Mouse (Mus musculus) bone marrow, adult 2 months (tissue): ENCODE data around the gene Prkg2. TPM values are rescaled to one million over a fixed set of nuclear protein-coding genes. Genes with fewer than 3 reads are reported as not detected.

Source experiments
- H3K27ac ChIP-seq: fragments of 200-500 bp; 2 replicates; pipeline ENCODE4 v1.5.1; 2012; ENCODE audit warnings: low read depth, mild to moderate bottlenecking, control low read depth, inconsistent platforms, low read length; ENCODE audit not compliant: control insufficient read depth, poor library complexity, insufficient read depth
- H3K4me1 ChIP-seq: fragments of 200-500 bp; 2 replicates; pipeline ENCODE4 v1.6.1; 2011; ENCODE audit warnings: low read length; ENCODE audit not compliant: control insufficient read depth, insufficient read depth
- H3K4me3 ChIP-seq: fragments of 200-500 bp; replicated peaks from 2 replicates; pipeline ENCODE3; 2011; ENCODE audit warnings: mild to moderate bottlenecking, low read depth, low read length, control low read depth; ENCODE audit not compliant: control insufficient read depth
- CTCF ChIP-seq: fragments of 200-500 bp; IDR thresholded peaks from 2 replicates; pipeline ENCODE4 v1.5.1; 2011; ENCODE audit warnings: low read length, control low read depth; ENCODE audit not compliant: control insufficient read depth, insufficient read depth
- POLR2A ChIP-seq: fragments of 200-500 bp; IDR thresholded peaks from 2 replicates; pipeline ENCODE4 v1.6.1; 2011; ENCODE audit warnings: low read depth, mild to moderate bottlenecking, control low read depth, low read length, borderline replicate concordance; ENCODE audit not compliant: control insufficient read depth
- WGBS: fragments of 180-500 bp; shearing (Covaris S2); methylation state at CpG from one replicate; pipeline ENCODE4 v1.1.7; 2018; 5-methylcytosine and 5-hydroxymethylcytosine counted together
- polyA plus RNA-seq: library from polyadenylated mRNA; stranded (reverse); fragments of >200 nt; gene quantifications from 2 replicates; pipeline ENCODE4 v1.2.4, GENCODE M21; 2011; ENCODE audit warnings: low replicate concordance; ENCODE audit not compliant: missing spikeins, insufficient read depth, insufficient read length

Gene Prkg2
- 1.5 TPM in 1 of 2 replicates, not detected in the other for polyA plus RNA-seq

DNA sequence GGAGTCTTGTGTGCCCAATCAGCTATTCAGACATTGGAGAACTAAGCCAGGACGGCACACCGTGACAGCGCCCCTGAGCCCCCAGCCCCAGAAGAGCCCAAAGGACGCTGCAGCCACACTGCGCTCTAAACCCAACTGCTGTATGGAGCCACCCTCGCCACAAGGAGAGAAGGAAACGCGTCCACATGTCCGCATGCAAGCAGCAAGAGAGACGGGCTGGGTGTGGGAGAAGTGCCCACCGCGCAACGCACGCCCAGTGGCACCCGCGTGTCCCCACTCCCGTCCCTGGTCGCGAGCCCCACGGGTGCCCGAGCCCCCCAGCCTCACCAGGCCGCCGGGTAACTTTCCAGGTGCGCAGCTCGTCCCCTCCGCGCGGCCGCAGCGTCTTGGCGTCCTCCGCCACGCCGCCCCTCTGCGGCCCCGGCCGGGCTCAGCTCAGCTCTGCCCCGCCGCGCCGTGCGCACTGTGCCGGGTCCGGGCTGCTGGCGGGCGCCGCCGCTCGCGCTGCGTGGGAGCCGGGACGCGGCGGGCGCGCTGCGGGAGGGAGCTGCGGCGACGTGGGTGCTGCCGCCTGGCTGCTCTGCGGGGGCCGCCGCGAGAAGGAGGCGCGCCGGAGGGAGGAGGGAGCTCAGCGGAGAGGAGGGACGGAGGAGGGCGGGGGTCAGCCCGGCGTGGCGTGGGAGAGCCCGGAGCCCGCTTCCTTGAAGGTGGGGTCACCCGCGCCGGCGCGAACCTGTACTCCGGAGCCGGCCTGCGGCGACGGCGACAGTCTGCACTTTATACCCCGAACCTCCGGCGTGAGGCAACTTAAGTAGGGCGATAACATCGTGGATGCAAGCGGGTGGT lies at the start of gene Prkg2:
Prkg2 (minus strand) TSS at position 756 of the 846 bp plus-strand sequence.
- no peaks in the 10 kb centered on the region for H3K4me1 ChIP-seq
- TF ChIP-seq CTCF: no peak
- TF ChIP-seq POLR2A: no peak
- H3K4me3 ChIP-seq: no peak within 1 kb of the TSS
- no peak within 1 kb of the TSS; the same call in 1 of the 2 replicates for H3K27ac ChIP-seq
- WGBS: 2% methylated on average over 81 of the region's 94 CpGs

DNA sequence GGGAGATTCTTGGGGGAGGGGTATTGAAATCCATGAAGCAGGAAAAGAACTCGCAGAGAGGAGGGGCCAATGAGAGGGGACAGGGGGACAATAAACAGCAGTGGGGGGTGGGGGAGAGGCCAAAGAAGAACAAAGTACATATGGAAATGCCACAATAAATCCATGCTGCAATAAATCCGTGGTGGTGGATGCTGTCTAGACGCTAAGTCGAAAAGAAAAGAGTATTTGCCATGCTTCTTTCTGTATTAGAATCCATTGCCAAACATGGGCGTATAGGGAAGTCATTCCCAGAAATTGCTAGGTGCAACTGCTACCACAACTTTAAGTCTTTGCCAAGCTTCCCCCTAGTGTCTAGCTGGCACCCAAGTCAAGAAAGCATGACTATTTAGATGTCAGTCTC lies 46.8 kb upstream of the Prkg2 start:
- Histone ChIP-seq H3K4me3 (no peak overlapping the region), H3K4me1 (no peaks in the 10 kb centered on the region), H3K27ac (no peak overlapping the region)
- WGBS: 33% methylated on average over 5 of the region's 5 CpGs
- no peak for TF ChIP-seq POLR2A
- no peak for TF ChIP-seq CTCF

DNA sequence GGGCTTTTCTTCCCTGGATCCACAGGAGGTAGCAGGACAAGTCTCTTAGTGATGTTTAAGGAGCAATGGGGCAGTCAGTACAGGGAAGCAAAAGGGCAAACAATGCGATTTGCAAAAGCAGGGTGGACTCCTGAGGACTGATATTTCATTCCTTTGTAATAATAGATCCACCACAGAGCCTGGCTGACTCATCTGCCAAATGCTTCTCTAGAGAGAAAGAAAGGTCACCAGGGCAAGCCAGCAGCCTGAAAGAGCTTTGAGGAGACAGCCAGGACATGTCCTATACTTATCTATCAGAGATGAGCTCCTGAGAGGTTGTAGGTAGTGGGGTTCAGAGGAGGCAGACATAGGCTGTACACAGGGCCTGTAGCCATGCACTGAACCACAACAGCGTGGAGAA lies 41.2 kb upstream of the Prkg2 start:
- H3K27ac ChIP-seq: no peak overlapping the region
- WGBS: 66% methylated on average over 2 of the region's 2 CpGs
- TF ChIP-seq CTCF (no peak), POLR2A (no peak)
- no peak overlapping the region for H3K4me3 ChIP-seq
- H3K4me1 ChIP-seq: no peaks in the 10 kb centered on the region

DNA sequence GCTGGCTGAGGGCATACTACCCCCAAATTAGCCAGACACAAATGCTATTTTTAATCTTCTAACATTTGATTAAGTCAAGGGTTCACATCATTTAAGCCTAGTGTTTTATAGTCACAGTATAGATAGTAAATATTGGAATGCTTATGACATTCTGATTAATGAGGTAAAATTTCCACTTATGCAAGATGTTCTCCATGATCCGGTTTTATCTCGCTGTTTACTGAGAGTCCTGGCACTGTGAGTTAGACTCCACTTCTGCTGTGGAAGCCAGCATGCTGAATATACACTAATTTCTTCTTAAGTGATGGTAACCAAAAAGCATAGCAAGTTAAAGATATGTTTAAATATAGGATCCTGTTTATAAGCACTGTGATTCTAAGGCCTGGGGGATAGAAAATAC lies 31.2 kb upstream of the Prkg2 start:
- no peak overlapping the region for H3K27ac ChIP-seq
- H3K4me3 ChIP-seq: no peak overlapping the region
- H3K4me1 ChIP-seq: no peaks in the 10 kb centered on the region
- TF ChIP-seq CTCF (no peak), POLR2A (no peak)
- WGBS: 86% methylated on average over 2 of the region's 2 CpGs

DNA sequence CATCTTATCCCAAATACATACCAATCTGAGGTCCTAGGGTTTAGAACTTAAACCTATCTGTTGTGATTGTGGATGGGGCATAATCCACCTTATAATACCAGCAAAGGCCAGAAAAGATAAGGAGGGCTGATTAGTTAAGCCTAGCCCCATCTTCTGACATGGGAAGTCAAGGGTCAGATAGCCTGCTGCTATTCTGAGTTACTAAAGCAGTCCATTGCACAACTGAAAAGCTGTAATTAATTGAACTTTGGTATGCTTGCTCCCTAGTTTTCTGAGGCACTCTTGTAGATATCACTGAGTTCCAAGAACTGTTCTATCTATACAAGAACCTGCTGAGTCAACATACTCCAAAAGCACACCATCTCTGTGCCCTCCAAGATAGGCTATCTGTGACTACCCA lies 25.4 kb upstream of the Prkg2 start:
- Histone ChIP-seq H3K27ac (no peak overlapping the region), H3K4me1 (no peaks in the 10 kb centered on the region), H3K4me3 (no peak overlapping the region)
- no peak for TF ChIP-seq POLR2A
- no peak for TF ChIP-seq CTCF

DNA sequence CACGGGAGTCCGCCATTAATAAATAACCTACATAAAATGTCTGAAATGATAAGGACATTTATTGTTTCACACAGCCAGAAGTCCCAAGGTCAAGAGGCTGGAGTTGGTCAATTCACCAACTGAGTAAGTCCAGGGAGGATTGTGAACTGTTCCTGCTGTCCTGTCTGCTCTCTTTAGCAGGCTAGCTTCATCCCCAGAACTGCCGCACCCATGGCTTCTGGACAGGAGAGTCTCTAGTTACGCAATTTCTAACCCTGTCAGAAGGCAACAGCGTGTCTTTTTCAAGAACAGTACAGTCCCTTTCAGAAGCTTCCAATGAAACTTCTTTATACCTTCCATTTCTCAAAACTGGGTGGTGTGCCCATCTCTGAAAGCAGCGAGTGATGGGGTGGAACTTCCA lies 1.9 kb upstream of the Prkg2 start:
- Histone ChIP-seq H3K27ac (no peak overlapping the region), H3K4me3 (no peak overlapping the region), H3K4me1 (no peaks in the 10 kb centered on the region)
- TF ChIP-seq CTCF: no peak
- WGBS: 85% methylated on average over 6 of the region's 6 CpGs

DNA sequence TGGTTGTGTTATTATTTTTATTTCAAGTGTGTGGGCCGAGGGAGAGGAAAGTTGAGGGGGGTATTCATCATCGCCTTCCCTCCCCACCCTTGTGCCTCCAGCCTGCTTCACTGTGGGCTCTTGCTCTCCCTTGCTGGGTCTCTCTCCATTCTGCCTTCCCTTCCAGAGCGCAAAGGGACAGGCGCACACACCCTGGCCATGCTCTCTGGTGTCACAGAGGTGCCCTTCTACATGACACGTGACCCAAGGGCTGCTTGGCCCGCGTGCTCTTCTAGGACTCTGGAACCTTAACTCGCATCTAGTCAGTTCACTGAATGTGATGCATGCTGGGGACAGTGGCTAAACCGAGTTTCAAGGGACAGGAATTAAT lies 276 bp upstream of the Prkg2 start:
- Histone ChIP-seq H3K4me3 (no peak overlapping the region), H3K27ac (no peak overlapping the region), H3K4me1 (no peaks in the 10 kb centered on the region)
- 10% methylated on average over 9 of the region's 9 CpGs for WGBS
- TF ChIP-seq POLR2A (no peak), CTCF (no peak)

DNA sequence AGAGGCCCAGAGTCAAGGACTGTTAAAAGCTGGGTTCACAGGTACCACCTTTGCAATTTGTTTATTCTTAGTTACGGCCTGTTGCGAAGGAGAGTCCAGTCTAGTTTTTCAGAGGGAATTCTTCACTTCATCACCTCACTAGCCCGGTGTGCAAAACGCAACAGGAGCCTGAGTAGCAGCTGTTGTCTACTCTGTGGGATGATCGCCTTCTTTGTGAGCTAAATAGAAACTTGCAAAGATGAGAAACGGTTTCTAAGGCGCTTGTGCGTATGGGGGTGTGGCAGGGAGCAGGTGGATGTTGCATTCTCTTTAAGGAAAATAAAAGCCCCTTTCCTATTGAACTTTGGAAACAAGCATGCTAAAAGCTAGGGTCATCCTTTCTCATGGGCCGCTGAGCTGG lies 1.2 kb downstream of the Prkg2 start:
- H3K4me3 ChIP-seq: no peak overlapping the region
- H3K4me1 ChIP-seq: no peaks in the 10 kb centered on the region
- H3K27ac ChIP-seq: no peak overlapping the region
- no peak for TF ChIP-seq POLR2A
- no peak for TF ChIP-seq CTCF
- 53% methylated on average over 9 of the region's 9 CpGs for WGBS

DNA sequence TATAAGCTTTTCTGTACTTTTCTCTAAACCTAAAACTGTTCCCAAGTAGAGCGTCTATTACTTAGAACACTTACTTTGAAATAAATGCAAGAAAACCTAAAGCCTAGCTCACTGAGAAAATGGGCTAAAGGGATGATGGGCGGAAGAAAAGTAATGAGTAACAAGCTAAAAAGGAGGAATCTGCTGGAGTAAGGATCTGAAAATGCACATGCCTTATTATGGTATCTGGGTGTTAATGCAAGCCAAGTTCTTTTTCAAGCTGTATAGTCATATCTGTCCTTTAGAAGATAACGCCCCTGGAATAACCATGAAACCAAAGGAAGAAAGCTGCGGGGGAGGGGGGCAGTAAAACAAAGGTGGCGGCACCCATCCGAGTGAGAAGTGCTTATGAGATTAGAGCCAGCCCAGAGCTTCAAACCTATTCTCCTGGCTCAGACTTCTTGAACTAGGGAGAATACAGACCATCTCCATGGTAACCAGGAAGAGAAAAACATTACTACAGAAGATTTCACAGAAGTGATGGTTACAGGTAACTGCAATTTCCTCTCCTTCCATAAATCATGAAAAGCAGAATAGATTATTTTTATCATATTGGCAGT lies 5.5 kb downstream of the Prkg2 start:
- no peak overlapping the region for H3K4me3 ChIP-seq
- H3K27ac ChIP-seq: no peak overlapping the region
- no peaks in the 10 kb centered on the region for H3K4me1 ChIP-seq
- WGBS: 68% methylated on average over 6 of the region's 6 CpGs
- TF ChIP-seq POLR2A: no peak
- TF ChIP-seq CTCF: no peak

DNA sequence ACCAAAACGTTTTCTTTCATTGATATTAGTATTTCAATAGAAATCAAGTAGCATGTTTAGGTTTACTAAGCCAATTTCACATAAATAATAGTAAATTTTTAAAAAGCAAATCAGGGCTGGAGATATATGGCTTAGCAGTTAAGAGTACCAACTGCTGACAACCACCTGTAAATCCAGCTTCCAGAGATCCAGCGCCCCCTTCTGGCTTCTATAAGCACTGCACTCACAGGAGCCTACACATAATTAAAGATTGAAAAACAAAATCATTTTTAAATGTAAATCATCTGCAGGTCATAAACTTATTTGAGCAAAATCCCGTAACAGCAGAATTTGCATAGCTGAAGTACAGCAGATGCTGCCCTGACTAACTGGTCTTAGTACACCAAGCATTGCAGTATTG lies 10.8 kb downstream of the Prkg2 start:
- no peak for TF ChIP-seq CTCF
- no peak for TF ChIP-seq POLR2A
- H3K27ac ChIP-seq: no peak overlapping the region
- 56% methylated on average over 3 of the region's 3 CpGs for WGBS
- H3K4me1 ChIP-seq: no peaks in the 10 kb centered on the region
- no peak overlapping the region for H3K4me3 ChIP-seq
